Mouse (Mus musculus): ENCODE data around the gene Dohh. TPM values are rescaled to one million over a fixed set of nuclear protein-coding genes. Genes with fewer than 3 reads are reported as not detected.

The Dohh gene
- total and polyA plus RNA-seq, 2 experiments from 2014 or later: 114 to 146 TPM

GRCm38 (mm10) chr10:81415549-81416310 is 31.5 kb downstream of the Dohh start:
- Histone ChIP-seq H3K4me1 (ENCODE audit: insufficient read depth, low read length) (peaks cover 36% of the 10 kb centered on the region), H3K27ac (peak overlapping the region; percentile 22; the same call in 1 of the 2 replicates), H3K4me3 (ENCODE audit: low read length) (no peak overlapping the region), H3K27me3 (ENCODE audit: insufficient read depth, low read length) (no peaks in the 10 kb centered on the region), H3K36me3 (ENCODE audit: insufficient read depth, low read length) (no peaks in the 10 kb centered on the region), H3K4me2 (ENCODE audit: low read depth, low read length) (no peak overlapping the region), H3K9ac (replicated peaks; ENCODE audit: low read length) (no peak overlapping the region), H3K9me3 (ENCODE audit: low read length) (no peaks in the 10 kb centered on the region)
- no peak for ATAC-seq
- no peak for TF ChIP-seq CTCF (IDR thresholded peaks at IDR 0.05; ENCODE audit: low read depth)
- no peak for DNase-seq (ENCODE audit: low spot score)
- WGBS: 63% methylated on average over 17 of the region's 17 CpGs

DNA sequence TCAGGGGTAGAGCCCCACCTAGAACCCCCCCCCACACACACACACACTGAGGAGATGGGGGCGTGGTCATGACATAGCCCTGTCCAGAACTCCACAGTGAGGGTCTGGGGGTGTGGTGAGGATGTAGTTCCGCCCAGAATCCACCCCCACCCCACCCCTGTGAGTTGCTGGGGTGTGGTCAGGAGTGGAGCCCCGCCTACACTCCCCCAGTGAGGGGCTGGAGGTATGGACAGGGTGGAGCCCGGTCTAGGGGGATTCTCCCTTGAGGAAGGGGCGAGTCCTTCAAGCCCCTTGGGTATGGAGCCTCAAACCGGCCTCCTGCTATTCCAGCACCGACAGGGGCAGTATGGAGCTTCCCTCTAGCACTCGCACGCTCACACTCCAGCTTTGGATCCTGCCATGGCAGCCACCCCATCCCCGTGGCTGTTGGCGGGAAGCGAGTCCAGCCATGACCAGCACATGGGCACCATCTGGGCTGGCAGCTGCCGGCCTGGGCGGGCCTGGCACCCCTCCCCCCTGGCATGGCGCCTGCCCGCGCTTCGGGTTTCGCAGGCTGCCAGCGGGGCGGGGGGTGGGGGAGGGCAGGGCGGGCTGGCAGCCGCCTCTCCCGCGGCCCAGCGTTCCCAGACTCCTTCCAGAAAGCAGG is 32.5 kb downstream of the Dohh start:
- 3% methylated on average over 18 of the region's 26 CpGs for WGBS
- H3K9ac ChIP-seq (replicated peaks; ENCODE audit: low read length): 0 out of 2 replicates have a peak overlapping the region, but pooled peaks have one; percentile 28
- peak overlapping the region; percentile 13; the same call in 1 of the 2 replicates for H3K4me3 ChIP-seq (ENCODE audit: low read length)
- no peaks in the 10 kb centered on the region for H3K27me3 ChIP-seq (ENCODE audit: insufficient read depth, low read length)
- peak overlapping the region; percentile 42 for H3K4me2 ChIP-seq (ENCODE audit: low read depth, low read length)
- no peaks in the 10 kb centered on the region for H3K9me3 ChIP-seq (ENCODE audit: low read length)
- H3K4me1 ChIP-seq (ENCODE audit: insufficient read depth, low read length): peaks cover 30% of the 10 kb centered on the region
- peak overlapping the region; percentile 77 for H3K27ac ChIP-seq
- peak; percentile 89 for ATAC-seq
- peak; percentile 79 for TF ChIP-seq CTCF (IDR thresholded peaks at IDR 0.05; ENCODE audit: low read depth)
- DNase-seq (ENCODE audit: low spot score): peak; percentile 92
- no peaks in the 10 kb centered on the region for H3K36me3 ChIP-seq (ENCODE audit: insufficient read depth, low read length)

DNA sequence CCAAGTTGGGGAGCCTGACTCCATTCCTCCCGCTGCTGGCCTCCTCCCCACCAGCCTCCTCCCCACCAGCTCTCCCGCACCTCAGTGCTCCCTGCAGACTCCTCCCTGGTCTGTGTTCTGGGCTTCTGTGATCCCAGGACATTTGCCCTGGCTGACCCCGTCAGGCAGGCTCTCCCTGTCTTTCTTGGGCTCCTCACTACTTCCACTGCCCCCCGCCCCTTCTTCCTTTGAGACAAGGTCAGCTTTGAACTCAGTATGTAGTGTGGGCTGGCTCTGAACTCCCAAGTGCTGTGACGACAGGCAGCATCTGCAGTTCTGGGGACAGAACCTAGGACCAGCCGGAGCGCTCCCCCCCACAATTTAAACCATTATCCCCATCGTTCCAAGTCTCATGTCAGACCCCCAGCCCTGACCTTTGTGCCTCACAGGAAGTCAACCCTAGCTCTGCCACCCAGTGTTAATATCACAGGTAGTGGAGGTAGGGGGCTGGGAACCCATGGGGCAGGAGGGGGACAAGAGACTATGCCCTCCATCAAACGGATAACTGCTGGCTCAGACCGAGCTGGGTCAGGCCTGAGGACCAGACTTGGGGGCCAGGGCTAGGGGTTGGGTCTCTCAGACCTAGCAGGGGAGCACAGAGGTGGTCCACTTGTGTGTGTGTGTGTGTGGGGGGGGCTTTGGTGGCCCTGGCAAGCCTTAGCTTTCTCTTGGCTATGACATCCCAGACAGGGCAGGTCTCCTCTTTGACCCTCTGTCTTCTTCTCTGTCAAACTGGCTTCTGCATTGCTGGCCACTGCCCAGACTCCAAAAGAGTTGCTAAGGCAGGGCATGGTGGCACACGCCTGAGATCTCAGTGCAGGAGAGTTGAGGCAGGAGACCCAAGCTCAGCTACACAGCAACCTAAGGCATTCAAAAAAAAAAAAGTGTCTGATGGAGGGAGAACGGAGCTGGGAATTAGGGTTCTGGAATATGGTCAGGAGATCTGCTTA is 33.3 kb downstream of the Dohh start:
- Histone ChIP-seq H3K9ac (replicated peaks; ENCODE audit: low read length) (peak overlapping the region; percentile 28; the same call in 1 of the 2 replicates), H3K4me2 (ENCODE audit: low read depth, low read length) (peak overlapping the region; percentile 42), H3K27me3 (ENCODE audit: insufficient read depth, low read length) (no peaks in the 10 kb centered on the region), H3K9me3 (ENCODE audit: low read length) (no peaks in the 10 kb centered on the region), H3K4me1 (ENCODE audit: insufficient read depth, low read length) (peaks cover 24% of the 10 kb centered on the region), H3K36me3 (ENCODE audit: insufficient read depth, low read length) (no peaks in the 10 kb centered on the region), H3K27ac (peak overlapping the region; percentile 77), H3K4me3 (ENCODE audit: low read length) (no peak overlapping the region)
- DNase-seq (ENCODE audit: low spot score) (no peak), ATAC-seq (no peak)
- no peak for TF ChIP-seq CTCF (IDR thresholded peaks at IDR 0.05; ENCODE audit: low read depth)
- WGBS: 41% methylated on average over 12 of the region's 12 CpGs

GRCm38 (mm10) chr10:81418216-81419070 is 34.2 kb downstream of the Dohh start:
- Histone ChIP-seq H3K4me2 (ENCODE audit: low read depth, low read length) (no peak overlapping the region), H3K36me3 (ENCODE audit: insufficient read depth, low read length) (no peaks in the 10 kb centered on the region), H3K9me3 (ENCODE audit: low read length) (no peaks in the 10 kb centered on the region), H3K4me1 (ENCODE audit: insufficient read depth, low read length) (peaks cover 24% of the 10 kb centered on the region), H3K27ac (0 out of 2 replicates have a peak overlapping the region, but pooled peaks have one; percentile 77), H3K4me3 (ENCODE audit: low read length) (no peak overlapping the region), H3K27me3 (ENCODE audit: insufficient read depth, low read length) (no peaks in the 10 kb centered on the region), H3K9ac (replicated peaks; ENCODE audit: low read length) (no peak overlapping the region)
- no peak for ATAC-seq
- 45% methylated on average over 11 of the region's 11 CpGs for WGBS
- no peak for DNase-seq (ENCODE audit: low spot score)
- TF ChIP-seq CTCF (IDR thresholded peaks at IDR 0.05; ENCODE audit: low read depth): no peak

- no peak overlapping the region for H3K4me3 ChIP-seq (ENCODE audit: low read length)
Measured at GRCm38 (mm10) chr10:81419111-81419928, 35.1 kb downstream of the Dohh start.

More at GRCm38 (mm10) chr10:81419111-81419928, 35.1 kb downstream of the Dohh start:
- no peak overlapping the region for H3K27ac ChIP-seq
- TF ChIP-seq CTCF (IDR thresholded peaks at IDR 0.05; ENCODE audit: low read depth): no peak
- no peak overlapping the region for H3K9ac ChIP-seq (replicated peaks; ENCODE audit: low read length)
- H3K9me3 ChIP-seq (ENCODE audit: low read length): no peaks in the 10 kb centered on the region
- no peak for DNase-seq (ENCODE audit: low spot score)
- H3K4me2 ChIP-seq (ENCODE audit: low read depth, low read length): no peak overlapping the region
- H3K36me3 ChIP-seq (ENCODE audit: insufficient read depth, low read length): no peaks in the 10 kb centered on the region
- ATAC-seq: no peak
- WGBS: 95% methylated on average over 10 of the region's 10 CpGs
- H3K4me1 ChIP-seq (ENCODE audit: insufficient read depth, low read length): peaks cover 28% of the 10 kb centered on the region
- H3K27me3 ChIP-seq (ENCODE audit: insufficient read depth, low read length): no peaks in the 10 kb centered on the region

Measured in hindbrain, postnatal 0 days (tissue).